ENCODE assay signal across 25 mouse cellular contexts in the genomic region with DNA sequence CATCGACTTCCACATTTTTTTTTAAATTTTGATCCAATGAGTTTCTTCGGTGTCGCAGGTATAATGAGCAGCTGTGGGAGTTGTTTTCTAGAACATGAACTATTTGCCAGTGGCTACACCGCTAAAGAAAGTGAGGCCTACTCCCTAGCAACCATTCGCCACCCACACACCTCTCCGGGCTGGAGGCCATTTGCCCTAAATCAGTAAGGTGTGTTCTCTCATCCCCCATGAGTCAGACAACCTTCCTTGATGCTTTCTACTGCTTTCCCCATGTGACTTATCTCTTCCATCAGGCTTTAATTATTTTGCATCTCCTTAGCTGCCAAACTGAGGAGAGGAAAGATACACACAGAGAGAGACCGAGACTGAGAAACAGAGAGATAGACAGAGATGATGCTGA. TPM values are rescaled to one million over a fixed set of nuclear protein-coding genes. Genes with fewer than 3 reads are reported as not detected.
"Had no signal": no experiment of that assay in that cellular context is flagged by ENCODE, and none has a peak within 500 bp of the region (broad histone marks: within the 10 kb centered on the region; RNA-seq: fewer than 3 reads in every experiment).

No protein-coding gene starts in this region.

- DNase-seq: gastrocnemius, postnatal 14 days; gastrocnemius, postnatal 36 days; heart, adult 18-20 months; heart, postnatal 10 days; kidney, adult 18-20 months; kidney, adult 8-10 months; kidney, postnatal 10 days; kidney, postnatal 25 days; kidney, postnatal 4 days had no signal

- ATAC-seq: hindbrain, postnatal 0 days; intestine, postnatal 0 days; liver, embryonic 12.5 days had no signal

RNA-seq across cellular contexts. Expression of a gene that starts 43.7 kb away (rescaled TPM):
- total RNA-seq: gastrocnemius, adult 18-20 months; gastrocnemius, adult 8-10 months; gastrocnemius, postnatal 14 days; gastrocnemius, postnatal 36 days; granulocyte monocyte progenitor cell, adult 5-6 weeks; heart, adult 8-10 months; heart, postnatal 10 days; heart, postnatal 25 days; hindbrain, postnatal 0 days; layer of hippocampus, adult 2 months; layer of hippocampus, postnatal 25 days; left cerebral cortex, adult 2 months; left cerebral cortex, postnatal 36 days had no signal
- polyA plus RNA-seq: hindbrain, embryonic 13.5 days; hindbrain, postnatal 0 days; intestine, embryonic 14.5 days; limb, embryonic 12.5 days; liver, adult 2 months had no signal
